In the genomic region with DNA sequence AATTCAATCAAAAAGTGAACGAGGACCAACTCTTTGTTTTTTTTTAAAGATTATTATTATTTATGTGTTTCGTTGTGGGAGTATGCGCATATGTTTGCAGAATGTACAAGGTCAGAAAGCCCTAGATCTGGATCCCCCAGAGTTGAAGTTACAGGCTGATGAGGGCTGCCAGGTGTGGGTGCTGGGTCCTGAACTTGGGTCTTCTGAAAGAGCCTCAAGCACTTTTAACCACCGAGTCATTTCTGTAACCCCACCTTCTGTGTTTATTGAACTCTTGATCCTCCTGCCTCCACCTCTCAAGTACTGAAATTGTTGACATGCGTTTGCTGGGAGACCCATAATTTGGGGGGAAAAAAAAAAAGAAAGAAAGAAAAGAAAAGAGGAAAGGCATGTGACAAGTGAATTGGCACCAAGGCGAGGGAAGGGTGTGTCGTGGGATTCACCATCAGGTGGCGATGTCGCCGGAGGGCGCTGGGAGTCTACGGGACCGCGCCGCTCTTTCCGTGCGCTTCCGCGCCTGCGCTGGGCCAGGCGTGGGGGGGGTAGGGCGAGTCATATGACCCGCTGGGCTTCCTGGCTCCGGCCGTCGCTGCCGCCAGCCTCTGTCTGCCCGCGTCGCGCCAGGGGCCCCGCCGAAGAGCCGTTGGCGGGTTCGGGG, we compare ENCODE assay signal across 8 mouse cellular contexts. TPM values are rescaled to one million over a fixed set of nuclear protein-coding genes. Genes with fewer than 3 reads are reported as not detected.
DNase-seq lines count a peak whose midpoint lies in the region; ATAC-seq and TF ChIP-seq lines count a peak whose summit lies in the region.

A gene (plus strand): TSS at position 574 of the 658 bp plus-strand sequence.

- no peaks in the 10 kb centered on the region for H3K27me3 ChIP-seq in forebrain, embryonic 10.5 days (ENCODE audit: poor library complexity, severe bottlenecking)
- H3K27me3 ChIP-seq in heart, embryonic 15.5 days: no peaks in the 10 kb centered on the region
- no peaks in the 10 kb centered on the region for H3K27me3 ChIP-seq in liver, embryonic 14.5 days (ENCODE audit: control insufficient read depth, insufficient read depth, low read length)
- H3K27me3 ChIP-seq in neural tube, embryonic 11.5 days (ENCODE audit: control insufficient read depth, insufficient read depth, low read length): no peaks in the 10 kb centered on the region
- no peaks in the 10 kb centered on the region for H3K27me3 ChIP-seq in stomach, postnatal 0 days (ENCODE audit: control insufficient read depth, insufficient read depth, low read length)

- H3K4me1 ChIP-seq in forebrain, embryonic 10.5 days: peaks cover 17% of the 10 kb centered on the region
- peaks cover 20% of the 10 kb centered on the region for H3K4me1 ChIP-seq in heart, embryonic 15.5 days (replicated peaks)
- peaks cover 15 to 21% of the 10 kb centered on the region in 2 experiments for H3K4me1 ChIP-seq in liver, embryonic 14.5 days (replicated peaks; ENCODE audit: control insufficient read depth in 2 of 2, insufficient read depth in 2 of 2, low read length in 1 of 2)
- H3K4me1 ChIP-seq in neural tube, embryonic 11.5 days (ENCODE audit: control insufficient read depth, insufficient read depth, low read length): peaks cover 10% of the 10 kb centered on the region
- peaks cover 4% of the 10 kb centered on the region; the same call in 1 of the 2 replicates for H3K4me1 ChIP-seq in stomach, postnatal 0 days (replicated peaks; ENCODE audit: control insufficient read depth, insufficient read depth)

- H3K4me3 ChIP-seq in forebrain, embryonic 10.5 days: peak within 1 kb of the TSS; percentile 99
- H3K4me3 ChIP-seq in heart, embryonic 15.5 days: peak within 1 kb of the TSS; percentile 96
- H3K4me3 ChIP-seq in liver, embryonic 14.5 days (ENCODE audit: insufficient read depth in 1 of 2, low read depth in 2 of 2, low read length in 2 of 2): peak within 1 kb of the TSS; percentile 86 to 94
- peak within 1 kb of the TSS; percentile 100 for H3K4me3 ChIP-seq in neural tube, embryonic 11.5 days (ENCODE audit: low read depth, low read length)
- peak within 1 kb of the TSS; percentile 100 for H3K4me3 ChIP-seq in stomach, postnatal 0 days (ENCODE audit: low read depth, low read length)

- H3K9ac ChIP-seq in heart, embryonic 15.5 days: peak within 1 kb of the TSS; percentile 92
- H3K9ac ChIP-seq in liver, embryonic 14.5 days (replicated peaks): peak within 1 kb of the TSS; percentile 90
- H3K9ac ChIP-seq in neural tube, embryonic 11.5 days (ENCODE audit: low read length): peak within 1 kb of the TSS; percentile 90
- H3K9ac ChIP-seq in stomach, postnatal 0 days (ENCODE audit: low read length): peak within 1 kb of the TSS; percentile 99

- TF ChIP-seq EP300 in liver, embryonic 14.5 days (IDR thresholded peaks at IDR 0.05; ENCODE audit: low read depth): no peak
- no peak for TF ChIP-seq EP300 in stomach, postnatal 0 days (optimal IDR thresholded peaks at IDR 0.05)

- WGBS in forebrain, embryonic 10.5 days: 10% methylated on average over 36 of the region's 36 CpGs
- 9% methylated on average over 36 of the region's 36 CpGs for WGBS in heart, embryonic 15.5 days
- WGBS in liver, embryonic 14.5 days (ENCODE audit: insufficient replicate concordance): 9% methylated on average over 36 of the region's 36 CpGs
- 11% methylated on average over 36 of the region's 36 CpGs for WGBS in neural tube, embryonic 11.5 days
- 12% methylated on average over 28 of the region's 36 CpGs for WGBS in stomach, postnatal 0 days

- peak; percentile 97 for TF ChIP-seq CTCF in liver, embryonic 14.5 days (IDR thresholded peaks at IDR 0.05; ENCODE audit: low read depth)
- peak; percentile 96 for TF ChIP-seq CTCF in stomach, postnatal 0 days (IDR thresholded peaks at IDR 0.05; ENCODE audit: low read depth)

- no peaks in the 10 kb centered on the region for H3K9me3 ChIP-seq in forebrain, embryonic 10.5 days
- no peaks in the 10 kb centered on the region for H3K9me3 ChIP-seq in heart, embryonic 15.5 days (replicated peaks)
- no peaks in the 10 kb centered on the region for H3K9me3 ChIP-seq in liver, embryonic 14.5 days (ENCODE audit: control insufficient read depth, low read length)
- no peaks in the 10 kb centered on the region for H3K9me3 ChIP-seq in neural tube, embryonic 11.5 days (ENCODE audit: control insufficient read depth, low read length)
- H3K9me3 ChIP-seq in stomach, postnatal 0 days (ENCODE audit: control insufficient read depth, low read length): no peaks in the 10 kb centered on the region

- H3K27ac ChIP-seq in forebrain, embryonic 10.5 days: peak within 1 kb of the TSS; percentile 92
- H3K27ac ChIP-seq in heart, embryonic 15.5 days: peak within 1 kb of the TSS; percentile 85
- H3K27ac ChIP-seq in liver, embryonic 14.5 days: peak within 1 kb of the TSS; percentile 7
- H3K27ac ChIP-seq in neural tube, embryonic 11.5 days (ENCODE audit: low read depth, low read length): peak within 1 kb of the TSS; percentile 73
- peak within 1 kb of the TSS; percentile 95 for H3K27ac ChIP-seq in stomach, postnatal 0 days (replicated peaks)

- peak; percentile 86 for DNase-seq in c-Kit-negative CD71-positive TER-119-positive erythroid progenitor cells, embryonic 14.5 days (ENCODE audit: low read depth, low spot score)
- peak; percentile 92 for DNase-seq in forebrain, embryonic 10.5 days (ENCODE audit: extremely low spot score, low spot score)
- DNase-seq in kidney, postnatal 25 days: peak; percentile 97 to 98
- DNase-seq in liver, embryonic 14.5 days (ENCODE audit: low read depth in 3 of 3, low spot score in 3 of 3): peak; percentile 86 to 90 (median 87)
- peak; percentile 96 for DNase-seq in neural tube, embryonic 11.5 days (ENCODE audit: low spot score)
- peak; percentile 97 for DNase-seq in stomach, postnatal 0 days (ENCODE audit: low spot score)

- no peaks in the 10 kb centered on the region for H3K36me3 ChIP-seq in forebrain, embryonic 10.5 days (replicated peaks)
- H3K36me3 ChIP-seq in heart, embryonic 15.5 days: no peaks in the 10 kb centered on the region
- no peaks in the 10 kb centered on the region for H3K36me3 ChIP-seq in liver, embryonic 14.5 days (replicated peaks; ENCODE audit: control insufficient read depth, insufficient read depth, low read depth)
- H3K36me3 ChIP-seq in neural tube, embryonic 11.5 days (ENCODE audit: control insufficient read depth, insufficient read depth, low read length): no peaks in the 10 kb centered on the region
- H3K36me3 ChIP-seq in stomach, postnatal 0 days (ENCODE audit: control insufficient read depth, insufficient read depth, low read length): no peaks in the 10 kb centered on the region

- peak; percentile 83 for ATAC-seq in CD4-positive, CD25-positive, alpha-beta regulatory T cell, adult 4 months
- peak; percentile 92 for ATAC-seq in heart, embryonic 15.5 days (replicated peaks; ENCODE audit: insufficient number of reproducible peaks, insufficient read depth, low FRiP score, low read depth)
- peak; percentile 91 for ATAC-seq in liver, embryonic 14.5 days (ENCODE audit: insufficient read depth)
- peak; percentile 94 for ATAC-seq in neural tube, embryonic 11.5 days (ENCODE audit: insufficient read depth, low FRiP score, low TSS enrichment)
- ATAC-seq in stomach, postnatal 0 days (ENCODE audit: low FRiP score, low TSS enrichment): peak; percentile 96

- H3K4me2 ChIP-seq in heart, embryonic 15.5 days: peak within 1 kb of the TSS; percentile 74
- H3K4me2 ChIP-seq in liver, embryonic 14.5 days (ENCODE audit: low read depth): peak within 1 kb of the TSS; percentile 87
- peak within 1 kb of the TSS; percentile 83 for H3K4me2 ChIP-seq in neural tube, embryonic 11.5 days (ENCODE audit: low read depth)
- H3K4me2 ChIP-seq in stomach, postnatal 0 days (replicated peaks; ENCODE audit: low read depth): peak within 1 kb of the TSS; percentile 84

RNA-seq across cellular contexts. Expression of the gene that starts here (rescaled TPM):
- polyA plus RNA-seq in CD4-positive, CD25-positive, alpha-beta regulatory T cell, adult 4 months (2017; shearing (Covaris generic)): 10 to 100 TPM; 36.0 to 36.2 TPM
- polyA plus RNA-seq in forebrain, embryonic 10.5 days (2016; fragmentation: Nextera tagmentation; extraction: Ambion mirVana): 62.6 and 64.6 TPM in 2 replicates
- 64.1 and 66.0 TPM in 2 replicates for polyA plus RNA-seq in heart, embryonic 15.5 days (2015; fragmentation: Nextera tagmentation; extraction: Ambion mirVana)
- polyA plus RNA-seq in liver, embryonic 14.5 days (2012; rRNA removed): 8.3 and 10.5 TPM in 2 replicates
- polyA plus RNA-seq in liver, embryonic 14.5 days (2014; fragmentation: Nextera tagmentation; extraction: Ambion mirVana): 35.5 and 35.8 TPM in 2 replicates
- 85.7 and 90.9 TPM in 2 replicates for polyA plus RNA-seq in neural tube, embryonic 11.5 days (2014; fragmentation: Nextera tagmentation; extraction: Ambion mirVana)
- 57.5 and 60.5 TPM in 2 replicates for polyA plus RNA-seq in stomach, postnatal 0 days (2015; fragmentation: Nextera tagmentation; extraction: Ambion mirVana)

Comparison
In these comparisons a context has a peak if more than half of its experiments do, and no peak if none do; other contexts are left out.
1. Peak in every context shown above with its lines: DNase-seq, ATAC-seq, H3K4me3 ChIP-seq and H3K27ac ChIP-seq.
2. H3K27ac ChIP-seq: peak in every context shown above with its lines; median percentile 95 in stomach, postnatal 0 days; 92 in forebrain, embryonic 10.5 days; 85 in heart, embryonic 15.5 days; 73 in neural tube, embryonic 11.5 days; 7 in liver, embryonic 14.5 days.